Mouse (Mus musculus) heart, postnatal 14 days (tissue): ENCODE results near the gene Cxcl13. TPM values are rescaled to one million over a fixed set of nuclear protein-coding genes. Genes with fewer than 3 reads are reported as not detected.
"Not testable (repeated sequence)": the region's sequence is repeated elsewhere in the genome, so short reads cannot be mapped to it uniquely, and the experiment has no call there.

Experiments used
- DNase-seq, 2 experiments: peaks; one replicate each; pipeline ENCODE4 v3.0.0; 2021 to 2022
- intact Hi-C: fragments of 180-260 bp; cut with DNase I; formaldehyde crosslinking; loops from one replicate; pipeline ENCODE4 v1.15.1; 2025
- long read RNA-seq, 2 experiments: library from polyadenylated mRNA; stranded (forward); transcript quantifications; one replicate each; pipeline ENCODE4 v2.0.0; 2021
- total RNA-seq, 2 experiments: library from RNA; stranded (reverse); gene quantifications; 2 replicates each; pipeline ENCODE4 v1.2.3; 2021

Gene Cxcl13
- 1 to 10 TPM; 6.3 to 9.9 TPM for total RNA-seq
- long read RNA-seq, experiment 1, transcript Cxcl13-201 (4 exons, 1,150 nt) = major isoform, 11 of 11 reads
- long read RNA-seq, experiment 1, partial matches to known transcripts = 0 of 11 reads
- long read RNA-seq, experiment 1, other reads (novel, unspliced or antisense) = 0 of 11 reads
- long read RNA-seq, experiment 2, partial matches to known transcripts = 0 of 3 reads
- long read RNA-seq, experiment 2, other reads (novel, unspliced or antisense) = 0 of 3 reads

DNA sequence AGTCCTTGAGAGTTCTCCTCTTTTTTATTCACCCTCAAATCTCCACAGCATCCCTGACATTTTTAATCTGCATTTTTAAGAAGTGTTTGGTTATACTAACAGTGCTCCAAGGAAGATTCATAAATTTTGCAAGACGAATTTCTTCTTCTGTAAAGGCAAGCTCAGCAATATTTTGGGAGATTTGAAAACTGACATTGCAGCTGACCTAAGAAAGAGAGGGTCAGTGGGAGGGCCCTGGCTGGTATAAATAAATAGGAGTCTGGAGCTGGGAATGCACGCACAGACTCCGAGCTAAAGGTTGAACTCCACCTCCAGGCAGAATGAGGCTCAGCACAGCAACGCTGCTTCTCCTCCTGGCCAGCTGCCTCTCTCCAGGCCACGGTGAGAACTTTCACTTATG lies at the start of gene Cxcl13:
Cxcl13 (plus strand) TSS at position 301 of the 400 bp plus-strand sequence.
- intact Hi-C loops = no loop called here
- no peak for DNase-seq

DNA sequence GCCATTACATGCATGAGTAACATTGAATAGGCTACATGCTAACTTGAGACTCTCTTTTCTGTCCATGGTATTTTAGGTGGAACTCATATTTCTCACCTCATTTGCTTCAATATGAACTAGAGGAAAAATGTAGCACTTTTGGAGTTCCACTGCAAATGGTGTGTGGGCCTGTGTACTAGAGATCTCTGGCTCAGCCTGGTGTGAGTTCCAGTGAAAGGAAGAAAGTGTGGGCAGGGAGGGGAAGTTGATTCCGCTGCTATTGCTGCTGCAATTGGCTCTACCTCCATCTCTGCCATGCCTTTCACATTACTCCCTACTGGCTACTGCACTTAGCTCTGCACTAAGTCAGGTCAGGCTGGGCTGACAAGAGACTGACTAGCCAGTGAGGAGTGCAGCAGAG lies 45.7 kb upstream of the Cxcl13 start:
- no peak for DNase-seq
- intact Hi-C loops = no loop called here

DNA sequence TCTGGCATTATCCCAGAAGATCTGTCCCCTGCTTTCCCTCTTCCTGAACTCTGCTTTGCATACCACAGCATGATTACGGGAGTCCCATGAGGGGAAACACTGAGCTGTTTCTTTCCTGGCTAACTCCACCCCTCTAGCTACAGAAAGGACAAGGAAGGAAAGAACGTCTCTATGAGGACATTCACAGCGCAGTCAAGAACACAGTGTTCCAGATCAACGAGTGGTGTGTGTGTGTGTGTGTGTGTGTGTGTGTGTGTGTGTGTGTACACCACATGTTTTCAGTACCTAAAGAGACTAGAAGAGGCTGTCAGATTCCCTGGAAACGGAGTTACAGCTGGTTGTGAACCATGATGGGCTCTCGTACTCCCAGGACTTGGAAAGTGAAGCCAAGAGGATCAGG lies 38.3 kb upstream of the Cxcl13 start:
- DNase-seq = no peak
- intact Hi-C loops = no loop called here

DNA sequence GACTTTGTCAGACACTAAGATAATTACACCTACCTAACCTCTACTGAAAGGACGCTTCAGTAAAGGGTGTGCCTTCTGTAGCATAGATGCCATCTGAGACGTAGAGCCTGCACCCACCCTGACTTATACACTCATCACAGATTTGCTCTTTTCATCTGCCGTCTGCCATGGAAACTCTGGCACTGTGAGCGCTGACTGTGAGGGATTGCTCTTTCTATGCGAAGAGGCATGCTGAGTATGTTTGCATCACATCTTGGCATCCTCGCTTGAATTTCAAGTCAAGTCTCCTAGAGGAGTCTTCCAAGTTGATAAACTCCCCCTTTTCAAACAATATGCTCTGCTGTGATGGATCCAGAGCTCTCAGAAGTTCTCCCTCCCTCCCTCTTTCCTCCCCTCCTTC lies 32.7 kb upstream of the Cxcl13 start:
- intact Hi-C loops = no loop called here
- no peak for DNase-seq

DNA sequence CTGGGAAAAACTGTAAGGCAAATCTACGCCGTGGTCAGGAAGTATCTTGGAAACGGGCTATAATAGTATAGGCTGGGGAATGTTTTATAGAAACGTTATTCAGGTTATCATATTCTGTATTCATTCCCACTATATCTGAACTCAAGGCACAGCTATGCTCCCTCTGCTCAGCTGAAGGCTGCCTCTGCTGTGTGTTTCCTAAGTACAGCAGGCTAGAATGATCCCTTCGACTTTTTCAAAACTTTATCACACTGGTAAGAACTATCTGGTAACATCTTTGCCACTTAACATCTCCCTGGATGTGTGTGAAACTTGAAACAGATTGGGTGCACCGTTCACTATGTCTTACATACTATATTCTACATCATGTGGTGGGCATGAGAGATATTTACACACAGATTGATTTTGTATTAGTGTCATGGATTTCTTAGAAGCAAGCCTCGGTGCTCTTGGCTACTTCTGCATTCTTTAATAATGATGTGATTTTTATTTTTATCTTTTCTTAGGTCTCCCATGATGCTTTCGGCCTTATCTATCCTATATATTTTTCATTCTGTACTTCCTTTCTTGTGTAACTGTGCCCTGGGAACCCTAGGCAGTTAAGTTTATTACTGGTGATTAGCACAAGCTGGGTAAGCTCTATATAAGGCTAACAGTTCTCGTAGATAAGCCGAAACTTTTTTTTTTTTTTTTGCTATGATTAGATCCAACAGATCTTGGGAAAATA lies 31.4 kb upstream of the Cxcl13 start:
- intact Hi-C loops = no loop called here
- no peak for DNase-seq

DNA sequence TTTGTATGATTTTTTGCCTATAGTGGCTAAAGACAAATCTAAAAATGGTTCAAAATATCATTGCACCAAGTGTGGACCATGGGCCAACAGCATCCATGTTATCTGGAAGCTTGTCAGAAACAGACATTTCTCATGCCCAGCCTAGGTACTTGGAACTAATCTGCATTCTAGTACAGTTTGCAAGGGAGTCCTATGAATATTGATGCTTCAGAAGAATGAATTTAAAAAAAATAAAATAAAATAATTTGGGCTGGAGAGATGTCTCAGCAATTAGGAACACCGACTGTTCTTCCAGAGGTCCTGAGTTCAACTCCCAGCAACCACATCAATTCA lies 30.9 kb upstream of the Cxcl13 start:
- DNase-seq = no peak
- intact Hi-C loops = no loop called here

DNA sequence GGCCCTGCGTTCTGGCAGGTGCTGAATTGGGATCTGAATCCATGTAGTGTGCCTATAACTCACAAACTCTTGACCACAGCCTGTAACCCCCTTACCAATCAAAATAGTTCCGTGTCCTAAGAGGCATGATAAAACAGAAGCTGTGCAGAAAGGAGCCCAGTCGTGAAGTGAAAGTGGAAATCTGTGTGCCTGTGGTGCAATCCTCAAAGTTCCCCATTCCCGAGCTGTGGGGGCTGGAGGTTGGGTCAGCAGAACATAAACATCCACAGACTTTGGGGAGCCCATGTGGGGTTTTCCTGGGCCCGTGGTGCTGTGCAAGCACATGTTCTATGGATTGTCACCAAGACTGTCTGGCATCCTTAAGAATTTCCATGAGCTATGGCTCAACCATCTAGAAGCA lies 21.7 kb upstream of the Cxcl13 start:
- no peak for DNase-seq
- intact Hi-C loops = no loop called here

DNA sequence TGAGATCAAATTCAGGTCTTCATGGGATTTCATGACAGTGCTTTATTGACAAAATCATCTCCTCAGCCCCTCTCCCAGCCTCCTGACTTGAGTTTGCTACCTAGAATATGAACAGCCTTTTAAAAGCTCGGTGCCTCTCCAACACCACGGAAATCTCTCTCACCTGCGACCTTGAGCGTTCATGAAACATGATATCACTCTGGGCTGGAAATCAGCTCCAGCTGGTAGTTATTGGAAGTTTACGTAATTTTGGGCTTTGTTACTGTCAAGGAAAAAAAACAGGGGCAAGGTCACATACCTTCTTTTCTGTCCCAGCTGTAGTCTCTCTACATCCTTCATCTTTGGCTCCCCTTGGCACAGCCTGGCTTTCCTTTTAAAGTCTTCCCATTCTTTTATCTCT lies 20.7 kb upstream of the Cxcl13 start:
- no peak for DNase-seq
- intact Hi-C loops = no loop called here

DNA sequence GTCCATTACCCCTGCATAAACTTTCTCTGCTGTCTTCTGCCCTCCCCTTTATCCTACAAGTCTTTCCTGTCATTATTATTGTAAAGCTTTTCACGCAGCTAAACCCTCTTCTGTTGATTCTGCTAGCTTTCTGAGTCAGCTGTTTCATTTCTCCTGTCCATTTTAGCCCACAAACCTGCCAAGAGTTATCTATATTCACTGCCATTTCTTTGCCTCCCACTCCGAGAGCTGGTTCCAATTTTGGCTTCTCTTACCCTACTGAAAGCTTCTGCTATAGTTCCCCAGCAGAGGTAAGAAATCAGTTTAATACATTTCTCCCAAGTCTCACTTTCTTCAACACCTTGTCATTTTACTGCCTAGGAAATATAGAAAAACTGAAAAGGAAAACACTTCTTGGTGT lies 19.6 kb upstream of the Cxcl13 start:
- no peak for DNase-seq
- intact Hi-C loops = no loop called here

DNA sequence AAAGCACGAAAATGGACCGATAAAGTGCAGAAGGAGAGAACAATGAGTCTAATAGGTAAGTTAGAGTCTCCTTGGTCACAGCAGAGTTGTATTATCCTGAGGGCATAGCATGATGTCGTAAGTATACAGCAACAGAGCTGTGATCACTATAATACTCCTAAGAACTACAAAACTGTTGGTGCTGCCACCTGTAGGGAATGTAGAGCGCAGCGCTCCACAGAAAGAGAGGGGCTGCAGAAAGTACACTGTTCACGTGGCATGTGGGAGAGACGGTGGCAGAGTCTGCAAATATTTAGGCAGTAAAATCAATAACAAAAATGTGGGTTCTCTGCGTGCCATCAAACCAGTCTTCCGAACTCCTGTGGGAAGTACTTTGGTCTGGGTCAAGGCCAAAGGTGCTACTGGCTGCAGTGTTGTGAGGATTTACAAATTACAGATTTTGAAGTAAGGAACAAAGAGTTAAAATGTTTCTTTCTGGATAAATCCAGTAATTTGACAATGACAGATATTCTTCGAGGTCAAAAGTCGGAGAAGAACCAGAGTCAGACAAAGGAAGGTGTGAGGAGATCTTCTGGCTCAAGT lies 18.6 kb upstream of the Cxcl13 start:
- no peak for DNase-seq
- intact Hi-C loops = no loop called here

DNA sequence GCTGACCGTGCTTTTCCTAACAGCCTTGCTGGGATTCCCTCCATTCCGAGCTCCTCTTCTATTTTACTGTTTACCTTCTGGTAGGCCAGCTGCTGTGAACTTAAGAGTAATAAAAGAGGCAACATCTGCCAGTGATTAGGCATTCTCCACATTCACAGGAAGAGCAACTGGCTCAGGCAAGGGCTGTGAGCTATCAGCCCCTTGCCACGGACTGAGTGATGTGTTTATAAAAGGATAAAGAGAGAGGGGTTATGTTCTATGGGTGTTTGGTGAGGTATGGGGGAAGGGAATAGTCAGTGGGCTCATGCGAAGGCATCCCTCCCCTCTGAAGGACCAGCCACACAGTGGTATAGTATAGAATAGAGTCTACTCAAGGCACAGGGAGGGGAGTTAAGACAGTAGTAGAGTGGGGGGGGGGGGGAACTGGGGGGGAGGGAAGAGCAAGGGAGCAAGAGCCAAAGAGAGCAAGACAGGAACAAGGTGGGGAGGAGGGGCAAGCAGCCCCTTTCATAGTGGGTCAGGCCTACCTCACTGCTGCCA lies 16.0 kb upstream of the Cxcl13 start:
- no peak for DNase-seq
- intact Hi-C loops = no loop called here

DNA sequence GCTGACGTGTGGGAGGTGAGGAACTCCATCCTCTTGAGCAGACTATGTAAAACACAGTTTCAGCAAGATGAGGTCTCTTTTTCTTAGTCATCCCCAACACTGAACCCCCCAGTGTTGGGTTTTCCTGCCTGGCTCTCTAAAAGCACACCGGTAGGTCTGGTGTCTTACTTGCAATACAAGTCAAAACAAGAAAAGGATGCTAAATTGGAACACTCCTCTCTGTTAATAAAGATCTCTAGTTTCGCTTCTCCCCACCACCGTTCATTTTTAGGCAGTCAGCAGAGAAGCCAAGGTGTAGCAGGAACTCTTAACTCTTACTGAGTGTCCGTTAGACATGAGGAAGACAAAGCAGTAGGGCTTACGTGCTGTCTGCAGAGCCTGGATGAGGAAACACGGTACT lies 15.2 kb upstream of the Cxcl13 start:
- DNase-seq = no peak
- intact Hi-C loops = no loop called here

DNA sequence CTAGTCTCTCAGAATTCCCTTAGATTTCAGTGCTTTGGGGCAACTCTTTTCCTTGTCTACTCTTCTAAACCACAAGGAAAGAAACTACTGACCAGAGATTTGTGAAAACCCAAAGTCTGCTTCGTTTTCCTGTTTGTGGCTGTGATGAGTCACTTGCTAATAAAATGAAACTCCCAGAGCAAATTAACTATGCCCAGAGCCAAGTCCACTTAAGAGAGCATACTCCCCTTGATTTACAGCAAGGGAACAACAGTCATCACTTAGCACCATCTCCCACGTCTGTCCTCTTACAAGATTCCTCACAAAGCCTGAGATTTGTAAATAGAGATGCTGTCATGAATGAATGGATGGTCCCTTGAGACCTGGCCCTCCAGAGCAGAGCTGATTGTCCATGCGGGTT lies 11.6 kb upstream of the Cxcl13 start:
- intact Hi-C loops = no loop called here
- no peak for DNase-seq

DNA sequence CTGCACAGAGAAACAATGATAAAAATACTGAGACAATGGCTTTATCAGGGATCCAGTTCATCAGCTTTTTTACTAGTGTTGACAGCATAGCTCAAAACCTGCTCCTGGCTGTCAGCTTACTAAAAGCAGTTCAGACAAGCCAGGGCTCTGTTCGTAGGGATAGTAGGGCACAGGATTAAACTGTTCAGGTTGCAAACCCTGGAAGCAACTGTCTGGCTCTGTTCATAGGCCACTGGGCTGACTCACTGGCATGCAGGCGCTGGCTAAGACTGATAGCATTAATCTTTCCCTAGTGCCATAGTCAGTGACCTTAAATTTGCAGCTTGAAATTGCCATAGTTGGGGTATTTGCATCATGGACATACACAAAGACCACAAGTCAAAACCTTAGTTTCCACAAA lies 10.4 kb upstream of the Cxcl13 start:
- intact Hi-C loops = no loop called here
- no peak for DNase-seq

DNA sequence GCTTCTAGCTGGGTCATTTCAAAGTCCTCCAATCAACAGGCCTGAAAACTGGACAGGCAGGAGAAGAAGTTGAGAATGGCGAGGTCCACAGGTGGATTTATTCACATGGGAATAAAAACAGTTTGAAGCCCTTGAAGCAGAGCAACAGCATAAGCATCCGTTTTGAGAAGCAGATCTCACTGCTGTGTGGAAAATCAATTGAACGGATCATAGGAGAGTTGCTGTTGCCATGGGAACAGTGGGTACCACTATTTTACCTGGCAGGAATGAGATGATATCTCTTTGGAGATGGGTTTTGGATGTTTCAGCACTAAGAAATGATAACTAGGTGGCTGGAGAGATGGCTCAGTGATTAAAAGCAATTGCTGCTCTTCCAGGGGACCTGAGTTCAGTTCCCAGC lies 8.1 kb upstream of the Cxcl13 start:
- DNase-seq = no peak
- intact Hi-C loops = no loop called here

DNA sequence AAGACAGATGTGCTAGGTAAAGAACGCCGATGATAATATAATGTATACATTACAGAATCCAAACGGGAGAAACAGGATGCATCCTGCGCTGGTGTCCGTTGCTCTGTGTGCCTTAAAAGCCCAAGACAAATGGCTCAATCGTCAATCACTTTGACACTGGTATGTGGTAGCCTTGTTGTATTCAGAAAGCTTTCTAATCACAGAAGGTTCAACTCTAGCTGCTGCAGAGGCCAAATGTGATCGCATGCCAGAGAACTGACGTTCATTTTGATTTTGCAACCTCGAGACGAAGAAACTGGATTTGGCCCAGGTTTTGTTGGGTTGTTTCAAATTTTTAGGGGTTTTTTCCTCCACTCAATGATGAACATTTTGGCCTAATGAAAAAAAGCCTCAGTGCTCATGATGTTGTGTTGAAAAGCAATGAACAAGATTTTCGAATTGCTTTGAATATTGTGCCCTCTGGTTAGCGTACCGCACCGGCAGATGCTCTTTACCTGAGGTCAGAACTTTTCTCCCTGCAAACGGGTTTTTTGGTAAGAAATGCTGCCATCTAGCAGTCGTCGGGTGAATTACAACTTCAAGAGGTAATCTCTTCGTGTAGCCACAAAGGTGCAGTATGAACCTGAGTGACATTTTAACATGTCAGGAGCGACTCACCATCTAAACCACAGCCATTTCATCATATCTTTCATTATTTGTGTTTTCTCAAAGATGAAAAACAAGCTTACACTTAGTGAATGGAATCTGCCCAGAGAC lies 6.6 kb upstream of the Cxcl13 start:
- DNase-seq = peak; percentile 43 to 65
- intact Hi-C loops = loop anchor here (2.0 kb wide), 1 partner anchor 69 kb away; no protein-coding TSS in a partner anchor

DNA sequence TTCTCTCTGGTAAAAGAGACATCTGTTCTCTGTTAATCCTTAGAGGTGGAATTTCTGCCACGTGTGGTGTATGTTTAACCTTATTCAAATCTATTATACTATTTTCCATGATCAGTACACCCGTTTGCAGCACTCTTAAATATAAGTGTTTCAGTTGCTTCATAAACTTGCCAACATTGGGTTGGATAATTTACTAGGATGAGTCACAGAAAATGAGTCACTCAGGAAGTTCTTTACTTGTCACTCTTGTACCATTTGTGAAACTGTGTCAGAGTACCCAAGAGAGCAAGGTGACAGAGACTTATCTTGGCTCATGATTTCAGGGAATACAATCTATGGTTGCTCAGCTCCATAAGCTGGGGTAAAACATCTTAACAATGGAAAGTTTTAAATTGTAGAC lies 8.2 kb downstream of the Cxcl13 start:
- no peak for DNase-seq

DNA sequence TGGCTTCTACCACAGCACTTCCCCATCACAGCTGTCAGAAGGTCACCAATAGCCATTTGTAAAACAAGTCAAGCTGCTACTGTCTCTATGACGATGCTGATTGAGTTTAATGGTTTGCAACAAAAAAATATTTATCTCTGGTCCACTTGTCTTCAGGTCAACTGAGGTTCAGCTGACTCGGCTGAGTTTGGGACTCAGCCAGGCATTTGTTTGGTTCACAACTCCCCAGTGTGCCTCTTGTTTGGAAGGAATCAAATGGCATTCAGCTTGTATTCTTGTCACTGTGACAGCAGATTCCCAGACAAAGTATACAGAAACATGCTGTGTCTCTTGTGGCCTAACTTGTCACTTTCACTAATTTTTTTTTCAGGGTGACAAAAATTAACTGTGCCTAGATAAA lies 9.9 kb downstream of the Cxcl13 start:
- no peak for DNase-seq
- intact Hi-C loops = no loop called here

More for the DNA sequence above, 8.2 kb downstream of the Cxcl13 start:
- intact Hi-C loops = no loop called here

DNA sequence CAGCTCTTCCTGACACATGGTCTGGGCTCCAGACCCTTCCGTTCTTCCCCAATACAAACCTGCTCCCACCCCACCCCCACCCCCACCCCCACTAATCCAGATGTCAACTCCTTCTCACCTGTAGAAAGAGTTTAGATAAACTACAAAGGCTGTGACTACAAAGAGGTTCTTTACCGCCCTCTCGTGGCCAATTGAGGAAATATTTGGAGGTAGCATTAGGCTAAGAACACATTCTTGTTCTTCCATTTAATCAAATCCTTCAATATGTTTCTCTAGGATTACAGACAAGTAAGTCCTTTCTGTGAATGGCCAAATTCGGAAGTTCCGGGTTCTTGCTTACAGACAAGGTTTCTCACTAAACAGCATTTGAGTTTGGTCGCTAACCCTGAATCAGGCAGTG lies 14.1 kb downstream of the Cxcl13 start:
- peak; percentile 31 to 68 for DNase-seq
- intact Hi-C loops = no loop called here

DNA sequence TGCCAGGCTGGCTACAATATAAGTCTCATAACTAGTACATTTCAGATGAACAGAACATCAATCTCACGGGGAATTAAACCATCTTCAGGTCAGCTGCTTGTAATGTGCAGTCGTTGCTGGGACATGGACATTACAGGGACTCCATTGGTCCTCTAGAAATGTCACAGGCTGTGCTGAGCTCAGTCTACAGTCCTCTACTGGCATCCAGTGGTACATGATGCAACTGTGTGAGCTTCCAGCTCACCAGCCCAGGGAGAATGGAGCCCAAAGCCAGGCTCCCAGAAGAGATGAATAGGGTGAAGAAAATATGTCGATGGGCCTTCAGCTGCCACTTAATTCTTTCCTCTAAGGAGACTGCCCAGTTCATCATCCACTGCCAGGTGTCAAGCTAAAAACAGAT lies 15.5 kb downstream of the Cxcl13 start:
- DNase-seq = no peak
- intact Hi-C loops = no loop called here

DNA sequence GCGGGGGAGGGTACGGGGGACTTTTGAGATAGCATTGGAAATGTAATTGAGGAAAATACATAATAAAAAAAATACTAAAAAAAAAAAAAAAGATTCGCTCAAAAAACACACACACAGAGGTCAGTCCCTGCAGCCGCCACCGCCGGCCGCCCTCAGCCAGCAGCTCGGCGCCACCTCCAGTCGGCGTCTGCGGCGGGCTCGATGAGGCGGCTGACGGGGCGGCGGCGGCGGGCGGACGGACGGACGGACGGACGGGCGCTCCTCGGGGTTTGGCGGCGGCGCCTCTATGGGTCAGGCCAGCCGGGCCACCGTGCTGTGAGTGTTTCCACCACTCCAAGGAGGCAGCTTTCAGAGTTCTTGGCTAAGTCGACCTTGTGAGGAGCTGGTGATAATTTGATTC lies 17.1 kb downstream of the Cxcl13 start:
- intact Hi-C loops, DNase-seq: not testable (repeated sequence)
